Mouse (Mus musculus) intestine, postnatal 0 days (tissue): ENCODE results near the gene Npff. TPM values are rescaled to one million over a fixed set of nuclear protein-coding genes. Genes with fewer than 3 reads are reported as not detected.

Source experiments
- ATAC-seq: fragments of 200-750 bp; cut with Nextera tagmentation; 2 replicates; pipeline ENCODE4 v1.8.0; 2017; ENCODE audit warnings: mild to moderate bottlenecking, moderate TSS enrichment, moderate library complexity
- H3K27ac ChIP-seq: fragments of 300-500 bp; sonication (generic); 2 replicates; pipeline ENCODE4 v1.5.1; 2014; ENCODE audit warnings: mild to moderate bottlenecking, low read depth, low read length, moderate library complexity
- H3K27me3 ChIP-seq: fragments of 300-500 bp; sonication (generic); replicated peaks from 2 replicates; pipeline ENCODE4 v1.6.1; 2014; ENCODE audit warnings: low read length, mixed read lengths; ENCODE audit not compliant: control insufficient read depth, insufficient read depth
- H3K36me3 ChIP-seq: fragments of 300-500 bp; sonication (generic); 2 replicates; pipeline ENCODE4 v1.6.1; 2014; ENCODE audit warnings: mild to moderate bottlenecking, moderate library complexity; ENCODE audit not compliant: control insufficient read depth, insufficient read depth
- H3K4me1 ChIP-seq: fragments of 300-500 bp; sonication (generic); replicated peaks from 2 replicates; pipeline ENCODE4 v1.6.1; 2014; ENCODE audit warnings: antibody characterized with exemption, low read length, mixed read lengths; ENCODE audit not compliant: control insufficient read depth, insufficient read depth
- H3K4me2 ChIP-seq: fragments of 300-500 bp; sonication (generic); replicated peaks from 2 replicates; pipeline ENCODE4 v1.6.1; 2014; ENCODE audit warnings: low read depth, mild to moderate bottlenecking, moderate library complexity
- H3K4me3 ChIP-seq: fragments of 300-500 bp; sonication (generic); 2 replicates; pipeline ENCODE4 v1.5.1; 2014; ENCODE audit warnings: low read depth, low read length
- H3K9ac ChIP-seq: fragments of 300-500 bp; sonication (generic); 2 replicates; pipeline ENCODE4 v1.6.1; 2014; ENCODE audit warnings: mild to moderate bottlenecking, low read depth, low read length
- H3K9me3 ChIP-seq: fragments of 300-500 bp; sonication (generic); 2 replicates; pipeline ENCODE4 v1.6.1; 2016; ENCODE audit warnings: mixed run types; ENCODE audit not compliant: control insufficient read depth
- CTCF ChIP-seq: sonication (generic); IDR thresholded peaks from 2 replicates; pipeline ENCODE4 v1.5.1; 2016; ENCODE audit warnings: low read depth, mild to moderate bottlenecking, control low read depth, antibody characterized with exemption, moderate library complexity
- WGBS: fragments of 180-500 bp; shearing (Covaris S2); extraction: QIAGEN DNeasy Blood & Tissue Kit; methylation state at CpG from one replicate; pipeline ENCODE4 v1.1.7; 2014; 5-methylcytosine and 5-hydroxymethylcytosine counted together
- polyA plus RNA-seq: library from polyadenylated mRNA; unstranded; fragments of >200 nt; fragmentation: Nextera tagmentation; extraction: Ambion mirVana; gene quantifications from 2 replicates; pipeline ENCODE4 v1.2.1, GENCODE M21; 2015

Gene Npff
- polyA plus RNA-seq, 1 experiment from 2014 or later = 1.1 TPM

GRCm38 (mm10) chr15:102555581-102555980 is 30.8 kb upstream of the Npff start:
- no peaks in the 10 kb centered on the region for H3K27me3 ChIP-seq
- WGBS = 95% methylated on average over 1 of the region's 1 CpGs
- TF ChIP-seq CTCF = no peak
- no peaks in the 10 kb centered on the region for H3K4me1 ChIP-seq
- no peak overlapping the region for H3K9ac ChIP-seq
- H3K27ac ChIP-seq = no peak overlapping the region
- H3K4me2 ChIP-seq = no peak overlapping the region
- ATAC-seq = no peak
- H3K9me3 ChIP-seq = no peaks in the 10 kb centered on the region
- H3K36me3 ChIP-seq = peaks cover 72% of the 10 kb centered on the region
- H3K4me3 ChIP-seq = no peak overlapping the region

DNA sequence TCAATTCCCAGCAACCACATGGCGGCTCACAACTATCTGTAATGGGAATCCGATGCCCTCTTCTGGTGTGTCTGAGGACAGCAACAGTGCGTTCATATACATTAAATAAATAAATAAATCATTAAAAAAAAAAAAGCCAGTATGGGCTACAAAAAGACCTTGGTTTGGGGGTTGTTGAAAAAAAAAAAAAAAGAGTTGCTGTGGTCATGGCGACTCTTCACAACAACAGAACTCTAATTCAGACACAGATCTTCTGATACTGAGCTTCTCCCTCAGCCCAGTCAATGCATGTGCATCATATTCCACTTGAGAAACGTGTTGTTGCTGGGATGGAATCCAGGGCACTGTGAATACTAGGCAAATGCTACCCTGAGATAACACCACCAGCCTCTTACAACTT is 27.9 kb upstream of the Npff start:
- TF ChIP-seq CTCF = no peak
- H3K9ac ChIP-seq = no peak overlapping the region
- WGBS = 90% methylated on average over 5 of the region's 5 CpGs
- H3K9me3 ChIP-seq = no peaks in the 10 kb centered on the region
- H3K27me3 ChIP-seq = no peaks in the 10 kb centered on the region
- no peak overlapping the region for H3K4me3 ChIP-seq
- H3K27ac ChIP-seq = no peak overlapping the region
- H3K4me2 ChIP-seq = no peak overlapping the region
- H3K36me3 ChIP-seq = peaks cover 70% of the 10 kb centered on the region
- no peaks in the 10 kb centered on the region for H3K4me1 ChIP-seq
- ATAC-seq = no peak

DNA sequence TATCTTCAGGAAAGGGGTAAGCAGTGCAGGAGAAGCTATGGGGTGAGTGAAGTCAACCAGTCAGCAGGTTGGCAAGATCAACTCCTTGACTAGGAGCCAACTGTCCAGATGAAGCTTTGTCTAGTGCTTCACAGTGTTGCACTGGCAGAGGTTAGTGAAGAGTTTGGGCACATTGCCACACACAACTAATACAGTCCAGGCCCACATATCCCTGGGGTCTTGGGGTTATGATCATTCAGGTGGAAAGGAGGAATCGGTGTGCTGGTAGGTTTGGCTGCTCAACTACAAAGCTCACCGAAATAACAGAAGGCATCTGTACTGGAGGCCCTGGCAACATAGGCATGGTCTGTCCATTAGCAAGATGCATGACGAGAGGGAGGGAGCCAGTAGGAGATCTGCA is 22.7 kb upstream of the Npff start:
- Histone ChIP-seq H3K27ac (no peak overlapping the region), H3K4me3 (no peak overlapping the region), H3K9me3 (no peaks in the 10 kb centered on the region), H3K4me1 (no peaks in the 10 kb centered on the region), H3K4me2 (no peak overlapping the region), H3K27me3 (no peaks in the 10 kb centered on the region), H3K9ac (no peak overlapping the region), H3K36me3 (peaks cover 59% of the 10 kb centered on the region)
- 99% methylated on average over 3 of the region's 3 CpGs for WGBS
- TF ChIP-seq CTCF = no peak
- ATAC-seq = no peak

DNA sequence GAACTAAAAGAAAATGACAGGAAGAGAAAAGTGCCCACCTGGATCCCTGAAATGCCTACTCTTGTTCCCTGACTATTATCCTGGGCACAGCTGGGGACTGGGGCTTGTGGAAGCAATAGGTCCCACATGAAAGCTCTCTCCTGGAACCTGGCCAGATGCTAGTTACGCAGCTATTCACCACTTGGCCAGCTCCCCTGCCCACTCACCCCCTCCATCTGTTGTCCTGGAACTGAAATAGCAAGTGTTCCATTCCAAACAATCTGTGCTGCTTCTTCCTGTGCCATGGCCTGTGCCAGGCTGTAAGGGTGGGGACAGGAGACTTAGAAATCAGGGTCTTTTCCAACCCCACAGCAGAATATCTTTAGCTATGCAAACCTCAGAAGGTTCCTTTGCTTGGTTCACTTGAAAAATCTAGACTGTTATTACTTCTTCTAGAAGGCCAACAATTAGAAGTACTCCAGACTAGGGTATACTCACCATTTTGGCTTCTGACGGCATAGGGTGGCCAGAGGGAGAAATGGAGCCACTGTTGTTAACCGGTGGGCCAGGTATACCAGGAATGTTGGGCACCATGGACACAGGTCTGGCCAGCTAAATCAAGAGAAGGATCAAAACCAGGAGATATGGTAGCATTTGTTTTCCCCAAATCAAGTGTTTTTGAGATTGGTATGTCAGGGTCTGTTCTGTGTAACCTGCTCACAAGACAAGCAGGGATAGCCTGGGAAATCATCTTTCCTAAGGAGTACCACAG is 22.1 kb upstream of the Npff start:
- WGBS = 83% methylated on average over 3 of the region's 3 CpGs
- no peak overlapping the region for H3K4me2 ChIP-seq
- H3K36me3 ChIP-seq = peaks cover 60% of the 10 kb centered on the region
- H3K27me3 ChIP-seq = no peaks in the 10 kb centered on the region
- ATAC-seq = no peak
- H3K4me1 ChIP-seq = no peaks in the 10 kb centered on the region
- no peaks in the 10 kb centered on the region for H3K9me3 ChIP-seq
- no peak overlapping the region for H3K9ac ChIP-seq
- no peak overlapping the region for H3K4me3 ChIP-seq
- no peak overlapping the region for H3K27ac ChIP-seq
- TF ChIP-seq CTCF = no peak

GRCm38 (mm10) chr15:102546246-102546645 is 21.5 kb upstream of the Npff start:
- 86% methylated on average over 3 of the region's 3 CpGs for WGBS
- TF ChIP-seq CTCF = no peak
- Histone ChIP-seq H3K4me3 (no peak overlapping the region), H3K4me2 (no peak overlapping the region), H3K36me3 (peaks cover 58% of the 10 kb centered on the region), H3K9ac (no peak overlapping the region), H3K4me1 (no peaks in the 10 kb centered on the region), H3K27me3 (no peaks in the 10 kb centered on the region), H3K9me3 (no peaks in the 10 kb centered on the region), H3K27ac (no peak overlapping the region)
- ATAC-seq = no peak

GRCm38 (mm10) chr15:102544801-102545200 is 20.1 kb upstream of the Npff start:
- H3K4me3 ChIP-seq = no peak overlapping the region
- H3K27ac ChIP-seq = no peak overlapping the region
- no peaks in the 10 kb centered on the region for H3K27me3 ChIP-seq
- H3K9ac ChIP-seq = no peak overlapping the region
- no peak for ATAC-seq
- no peaks in the 10 kb centered on the region for H3K9me3 ChIP-seq
- WGBS = 92% methylated on average over 4 of the region's 4 CpGs
- no peak overlapping the region for H3K4me2 ChIP-seq
- no peak for TF ChIP-seq CTCF
- H3K36me3 ChIP-seq = peaks cover 65% of the 10 kb centered on the region
- no peaks in the 10 kb centered on the region for H3K4me1 ChIP-seq
